Mouse (Mus musculus): ENCODE measurements at regions not wholly inside any gene's neighbourhood (a gene's known extent, or its start where the extent isn't known, plus 50 kb on each side); places are given as distances from the start of the nearest gene placed in this dataset.

- no peak for DNase-seq (ENCODE audit: low spot score)
Measured at GRCm38 (mm10) chr12:90946528-90946918, 208.3 kb upstream of the Dio2 start.

GRCm38 (mm10) chr12:90945743-90946527 lies 207.7 kb upstream of the Dio2 start:
- DNase-seq (ENCODE audit: low spot score) = no peak

GRCm38 (mm10) chr12:90932684-90933083 lies 194.4 kb upstream of the Dio2 start:
- no peak for DNase-seq (ENCODE audit: low spot score)

- no peak for DNase-seq (ENCODE audit: low spot score)
Measured at GRCm38 (mm10) chr12:90932201-90932600, 194.0 kb upstream of the Dio2 start.

- DNase-seq (ENCODE audit: low spot score) = no peak
Measured at GRCm38 (mm10) chr12:90930091-90930715, 192.0 kb upstream of the Dio2 start.

GRCm38 (mm10) chr12:90923603-90924002 lies 185.4 kb upstream of the Dio2 start:
- DNase-seq (ENCODE audit: low spot score) = no peak

GRCm38 (mm10) chr12:90923148-90923547 lies 184.9 kb upstream of the Dio2 start:
- no peak for DNase-seq (ENCODE audit: low spot score)

GRCm38 (mm10) chr12:90921227-90921626 lies 183.0 kb upstream of the Dio2 start:
- DNase-seq (ENCODE audit: low spot score) = no peak

GRCm38 (mm10) chr12:90915929-90916713 lies 177.9 kb upstream of the Dio2 start:
- DNase-seq (ENCODE audit: low spot score) = peak; percentile 16

- DNase-seq (ENCODE audit: low spot score) = no peak
Measured at GRCm38 (mm10) chr12:90903991-90904390, 165.8 kb upstream of the Dio2 start.

GRCm38 (mm10) chr12:90893655-90894370 lies 155.6 kb upstream of the Dio2 start:
- DNase-seq (ENCODE audit: low spot score) = no peak

GRCm38 (mm10) chr12:90876230-90877005 lies 138.2 kb upstream of the Dio2 start:
- DNase-seq (ENCODE audit: low spot score) = no peak

GRCm38 (mm10) chr12:90874840-90875239 lies 136.6 kb upstream of the Dio2 start:
- no peak for DNase-seq (ENCODE audit: low spot score)

GRCm38 (mm10) chr12:90873959-90874358 lies 135.7 kb upstream of the Dio2 start:
- DNase-seq (ENCODE audit: low spot score) = no peak

- DNase-seq (ENCODE audit: low spot score) = no peak
Measured at GRCm38 (mm10) chr12:90866597-90866996, 128.4 kb upstream of the Dio2 start.

- DNase-seq (ENCODE audit: low spot score) = no peak
Measured at GRCm38 (mm10) chr12:90862632-90863031, 124.4 kb upstream of the Dio2 start.

- DNase-seq (ENCODE audit: low spot score) = no peak
Measured at GRCm38 (mm10) chr12:90857746-90858145, 119.5 kb upstream of the Dio2 start.

- DNase-seq (ENCODE audit: low spot score) = no peak
Measured at GRCm38 (mm10) chr12:90810666-90811065, 72.4 kb upstream of the Dio2 start.

- no peak for DNase-seq (ENCODE audit: low spot score)
Measured at GRCm38 (mm10) chr12:90790562-90790961, 52.3 kb upstream of the Dio2 start.

Measured in testis, postnatal 14 days (tissue).